Mouse (Mus musculus): ENCODE measurements around the gene Chml. TPM values are rescaled to one million over a fixed set of nuclear protein-coding genes. Genes with fewer than 3 reads are reported as not detected.

Gene Chml
- total RNA-seq (2015; ENCODE audit: low replicate concordance): 1.3 and 1.8 TPM in 2 replicates
- total RNA-seq (2017; ENCODE audit: low replicate concordance): 4.9 and 10.1 TPM in 2 replicates

GRCm38 (mm10) chr1:175692246-175692996 is at the start of gene Chml, which contains the start of gene Opn3:
Chml (minus strand) TSS chr1:175692901.
Opn3 (minus strand) TSS chr1:175692776.
- peak; percentile 91 for ATAC-seq (replicated peaks; ENCODE audit: low FRiP score, poor library complexity, severe bottlenecking)

- no peak for ATAC-seq (replicated peaks; ENCODE audit: low FRiP score, poor library complexity, severe bottlenecking)
Observed at GRCm38 (mm10) chr1:175725771-175726170, 33.1 kb upstream of the Chml start.

GRCm38 (mm10) chr1:175716832-175717231 is 24.1 kb upstream of the Chml start:
- no peak for ATAC-seq (replicated peaks; ENCODE audit: low FRiP score, poor library complexity, severe bottlenecking)

GRCm38 (mm10) chr1:175712338-175712909 is 19.7 kb upstream of the Chml start:
- ATAC-seq (replicated peaks; ENCODE audit: low FRiP score, poor library complexity, severe bottlenecking): no peak

- no peak for ATAC-seq (replicated peaks; ENCODE audit: low FRiP score, poor library complexity, severe bottlenecking)
Observed at GRCm38 (mm10) chr1:175708013-175708412, 15.3 kb upstream of the Chml start.

GRCm38 (mm10) chr1:175707599-175707998 is 14.9 kb upstream of the Chml start:
- no peak for ATAC-seq (replicated peaks; ENCODE audit: low FRiP score, poor library complexity, severe bottlenecking)

- no peak for ATAC-seq (replicated peaks; ENCODE audit: low FRiP score, poor library complexity, severe bottlenecking)
Observed at GRCm38 (mm10) chr1:175701145-175701544, 8.4 kb upstream of the Chml start.

- ATAC-seq (replicated peaks; ENCODE audit: low FRiP score, poor library complexity, severe bottlenecking): no peak
Observed at GRCm38 (mm10) chr1:175699796-175700195, 7.1 kb upstream of the Chml start.

GRCm38 (mm10) chr1:175699375-175699774 is 6.7 kb upstream of the Chml start:
- no peak for ATAC-seq (replicated peaks; ENCODE audit: low FRiP score, poor library complexity, severe bottlenecking)

- ATAC-seq (replicated peaks; ENCODE audit: low FRiP score, poor library complexity, severe bottlenecking): no peak
Observed at GRCm38 (mm10) chr1:175698293-175698692, 5.6 kb upstream of the Chml start, which contains the start of gene Wdr64. Wdr64 (plus strand) TSS chr1:175698593.

GRCm38 (mm10) chr1:175693429-175693960 is 794 bp upstream of the Chml start:
- ATAC-seq (replicated peaks; ENCODE audit: low FRiP score, poor library complexity, severe bottlenecking): no peak

GRCm38 (mm10) chr1:175692997-175693361 is 278 bp upstream of the Chml start:
- no peak for ATAC-seq (replicated peaks; ENCODE audit: low FRiP score, poor library complexity, severe bottlenecking)

GRCm38 (mm10) chr1:175691686-175692245 is 935 bp downstream of the Chml start:
- ATAC-seq (replicated peaks; ENCODE audit: low FRiP score, poor library complexity, severe bottlenecking): peak; percentile 8; the same call in 1 of the 2 replicates

GRCm38 (mm10) chr1:175680995-175681394 is 11.7 kb downstream of the Chml start:
- ATAC-seq (replicated peaks; ENCODE audit: low FRiP score, poor library complexity, severe bottlenecking): no peak

- ATAC-seq (replicated peaks; ENCODE audit: low FRiP score, poor library complexity, severe bottlenecking): no peak
Observed at GRCm38 (mm10) chr1:175677459-175677858, 15.2 kb downstream of the Chml start.

- ATAC-seq (replicated peaks; ENCODE audit: low FRiP score, poor library complexity, severe bottlenecking): no peak
Observed at GRCm38 (mm10) chr1:175675116-175675515, 17.6 kb downstream of the Chml start.

- no peak for ATAC-seq (replicated peaks; ENCODE audit: low FRiP score, poor library complexity, severe bottlenecking)
Observed at GRCm38 (mm10) chr1:175673563-175674325, 19.0 kb downstream of the Chml start.

GRCm38 (mm10) chr1:175671626-175672025 is 21.1 kb downstream of the Chml start:
- ATAC-seq (replicated peaks; ENCODE audit: low FRiP score, poor library complexity, severe bottlenecking): no peak

GRCm38 (mm10) chr1:175670042-175670441 is 22.7 kb downstream of the Chml start:
- no peak for ATAC-seq (replicated peaks; ENCODE audit: low FRiP score, poor library complexity, severe bottlenecking)

- no peak for ATAC-seq (replicated peaks; ENCODE audit: low FRiP score, poor library complexity, severe bottlenecking)
Observed at GRCm38 (mm10) chr1:175669456-175669855, 23.2 kb downstream of the Chml start.

Measured in erythroid progenitor cell, adult 5-6 weeks (primary cell).